Comparison of ENCODE assay signal across 10 mouse cellular contexts in genomic region chr7:81854568-81855307, GRCm38 (mm10). TPM values are rescaled to one million over a fixed set of nuclear protein-coding genes. Genes with fewer than 3 reads are reported as not detected.
DNase-seq lines count a peak whose midpoint lies in the region; ATAC-seq and TF ChIP-seq lines count a peak whose summit lies in the region.
"Had no signal": no experiment of that assay in that cellular context is flagged by ENCODE, and none has a peak within 500 bp of the region (broad histone marks: within the 10 kb centered on the region; RNA-seq: fewer than 3 reads in every experiment).

No protein-coding gene starts in this region.

- TF ChIP-seq CTCF in left cerebral cortex, adult 2 months (IDR thresholded peaks at IDR 0.05), result no peak
- TF ChIP-seq CTCF in bone marrow macrophage, adult 2 months (IDR thresholded peaks at IDR 0.05; ENCODE audit: low read depth, low read length), result no peak
- TF ChIP-seq CTCF in small intestine, adult 2 months (IDR thresholded peaks at IDR 0.05; ENCODE audit: extremely low read depth, insufficient read length, insufficient replicate concordance, low read depth, low read length), result no peak
- no peak for TF ChIP-seq CTCF in hindbrain, postnatal 0 days (IDR thresholded peaks at IDR 0.05; ENCODE audit: low read depth)

- intact Hi-C loops in left cerebral cortex, adult 2 months (cut with DNase I), result no loop called here
- intact Hi-C loops in left cerebral cortex, postnatal 36 days (cut with DNase I), result no loop called here

- peak overlapping the region; percentile 53 for H3K4me2 ChIP-seq in liver, embryonic 11.5 days
- H3K4me2 ChIP-seq in hindbrain, postnatal 0 days (ENCODE audit: low read depth, low read length), result no peak overlapping the region
- H3K4me2 ChIP-seq in neural tube, embryonic 15.5 days, result no peak overlapping the region
- H3K4me2 ChIP-seq: lung, embryonic 15.5 days had no signal

- H3K27me3 ChIP-seq in liver, embryonic 11.5 days (replicated peaks; ENCODE audit: control insufficient read depth, insufficient read depth, low read length), result peaks cover 28% of the 10 kb centered on the region
- peaks cover 13% of the 10 kb centered on the region; the same call in 1 of the 2 replicates for H3K27me3 ChIP-seq in small intestine, adult 2 months (ENCODE audit: control insufficient read depth, insufficient read depth, low read length)
- no peaks in the 10 kb centered on the region; the same call in 1 of the 2 replicates for H3K27me3 ChIP-seq in hindbrain, postnatal 0 days (ENCODE audit: insufficient read depth, low read length)
- peaks cover 13% of the 10 kb centered on the region; the same call in 1 of the 2 replicates for H3K27me3 ChIP-seq in neural tube, embryonic 15.5 days (replicated peaks)

- 38% methylated on average over 8 of the region's 8 CpGs for WGBS in liver, embryonic 11.5 days
- 45% methylated on average over 8 of the region's 8 CpGs for WGBS in small intestine, adult 2 months
- WGBS in hindbrain, postnatal 0 days, result 42% methylated on average over 8 of the region's 8 CpGs
- 59% methylated on average over 8 of the region's 8 CpGs for WGBS in neural tube, embryonic 15.5 days

- no peak for DNase-seq in left cerebral cortex, adult 2 months (ENCODE audit: extremely low spot score in 1 of 2, low spot score in 2 of 2)
- no peak for DNase-seq in left cerebral cortex, postnatal 36 days (ENCODE audit: low spot score in 2 of 2)
- no peak for DNase-seq in liver, embryonic 11.5 days (ENCODE audit: low spot score)
- DNase-seq in hindbrain, postnatal 0 days (ENCODE audit: low spot score), result no peak

- H3K27ac ChIP-seq in left cerebral cortex, adult 2 months, result peak overlapping the region; percentile 33; the same call in 1 of the 2 replicates
- H3K27ac ChIP-seq in bone marrow macrophage, adult 2 months (ENCODE audit: insufficient read depth, low read depth, low read length), result peak overlapping the region; percentile 82
- H3K27ac ChIP-seq in liver, embryonic 11.5 days (ENCODE audit: low read depth, low read length), result no peak overlapping the region
- peak overlapping the region; percentile 50; the same call in 1 of the 2 replicates for H3K27ac ChIP-seq in small intestine, adult 2 months (ENCODE audit: insufficient read depth, low read depth, low read length)
- H3K27ac ChIP-seq in hindbrain, postnatal 0 days, result no peak overlapping the region
- no peak overlapping the region for H3K27ac ChIP-seq in neural tube, embryonic 15.5 days (replicated peaks)
- H3K27ac ChIP-seq: lung, embryonic 15.5 days had no signal

- peaks cover 50% of the 10 kb centered on the region for H3K4me1 ChIP-seq in bone marrow macrophage, adult 2 months (ENCODE audit: control insufficient read depth, insufficient read depth, low read length)
- H3K4me1 ChIP-seq in liver, embryonic 11.5 days (replicated peaks; ENCODE audit: control insufficient read depth, insufficient read depth, low read length), result peaks cover 11% of the 10 kb centered on the region
- H3K4me1 ChIP-seq in small intestine, adult 2 months (ENCODE audit: control insufficient read depth, insufficient read depth, insufficient read length, low read length), result peaks cover 5% of the 10 kb centered on the region; the same call in 1 of the 2 replicates
- no peaks in the 10 kb centered on the region; the same call in 1 of the 2 replicates for H3K4me1 ChIP-seq in hindbrain, postnatal 0 days (ENCODE audit: insufficient read depth, low read length)
- H3K4me1 ChIP-seq in neural tube, embryonic 15.5 days, result peaks cover 16% of the 10 kb centered on the region

- H3K9ac ChIP-seq in liver, embryonic 11.5 days (ENCODE audit: low read depth, low read length), result no peak overlapping the region
- H3K9ac ChIP-seq in hindbrain, postnatal 0 days (replicated peaks; ENCODE audit: low read length), result no peak overlapping the region
- no peak overlapping the region for H3K9ac ChIP-seq in neural tube, embryonic 15.5 days (replicated peaks)
- H3K9ac ChIP-seq: lung, embryonic 15.5 days had no signal

- ATAC-seq in liver, embryonic 11.5 days (replicated peaks; ENCODE audit: low FRiP score), result peak; percentile 46; the same call in 1 of the 2 replicates
- ATAC-seq in hindbrain, postnatal 0 days, result no peak
- ATAC-seq in neural tube, embryonic 15.5 days (ENCODE audit: low FRiP score), result no peak

- H3K4me3 ChIP-seq in left cerebral cortex, adult 2 months, result no peak overlapping the region
- peak overlapping the region; percentile 41 for H3K4me3 ChIP-seq in bone marrow macrophage, adult 2 months (ENCODE audit: insufficient read depth, low read length)
- H3K4me3 ChIP-seq in liver, embryonic 11.5 days (ENCODE audit: low read depth, low read length), result no peak overlapping the region
- no peak overlapping the region for H3K4me3 ChIP-seq in small intestine, adult 2 months (ENCODE audit: low read depth, low read length)
- H3K4me3 ChIP-seq in hindbrain, postnatal 0 days (ENCODE audit: low read length), result no peak overlapping the region
- no peak overlapping the region for H3K4me3 ChIP-seq in neural tube, embryonic 15.5 days (replicated peaks)
- H3K4me3 ChIP-seq: lung, embryonic 15.5 days had no signal

- TF ChIP-seq POLR2A in bone marrow macrophage, adult 2 months (IDR thresholded peaks at IDR 0.05; ENCODE audit: borderline replicate concordance, low read depth, low read length), result no peak
- TF ChIP-seq POLR2A in small intestine, adult 2 months (IDR thresholded peaks at IDR 0.05; ENCODE audit: low read depth, low read length), result no peak

- H3K9me3 ChIP-seq in liver, embryonic 11.5 days (ENCODE audit: control insufficient read depth, low read length), result no peaks in the 10 kb centered on the region
- no peaks in the 10 kb centered on the region for H3K9me3 ChIP-seq in hindbrain, postnatal 0 days (ENCODE audit: low read length)
- no peaks in the 10 kb centered on the region for H3K9me3 ChIP-seq in neural tube, embryonic 15.5 days (replicated peaks)
- H3K9me3 ChIP-seq: lung, embryonic 15.5 days had no signal

- no peaks in the 10 kb centered on the region for H3K36me3 ChIP-seq in liver, embryonic 11.5 days (ENCODE audit: control insufficient read depth, insufficient read depth, low read length)
- H3K36me3 ChIP-seq in small intestine, adult 2 months (ENCODE audit: control insufficient read depth, insufficient read depth, low read length), result no peaks in the 10 kb centered on the region
- H3K36me3 ChIP-seq in hindbrain, postnatal 0 days (ENCODE audit: insufficient read depth, low read length), result no peaks in the 10 kb centered on the region
- no peaks in the 10 kb centered on the region for H3K36me3 ChIP-seq in neural tube, embryonic 15.5 days
- H3K36me3 ChIP-seq: lung, embryonic 15.5 days had no signal

RNA-seq across cellular contexts. Expression of gene Gm10160, which starts 0.9 kb away (rescaled TPM):
- total RNA-seq in left cerebral cortex, adult 2 months (2021), result not detected
- total RNA-seq in left cerebral cortex, postnatal 36 days (2021), result not detected
- polyA plus RNA-seq in bone marrow macrophage, adult 2 months (2012; ENCODE audit: insufficient read depth, insufficient read length, missing spikeins), result not detected in 2 replicates
- polyA plus RNA-seq in liver, embryonic 11.5 days (2014; fragmentation: Nextera tagmentation; extraction: Ambion mirVana), result not detected in 2 replicates
- not detected in 2 replicates for polyA plus RNA-seq in small intestine, adult 2 months (2012; rRNA removed)
- total RNA-seq in hindbrain, postnatal 0 days (2014; rRNA removed), result not detected in 2 replicates
- not detected in 2 replicates for polyA plus RNA-seq in hindbrain, postnatal 0 days (2015; fragmentation: Nextera tagmentation; extraction: Ambion mirVana)
- not detected in 2 replicates for polyA plus RNA-seq in neural tube, embryonic 15.5 days (2015; fragmentation: Nextera tagmentation; extraction: Ambion mirVana)
- polyA plus RNA-seq: cortical plate, adult 2 months; kidney, embryonic 16.5 days; lung, embryonic 15.5 days had no signal

RNA-seq across cellular contexts. Expression of gene Tm6sf1, which starts 4.1 kb away (rescaled TPM):
- 10 to 100 TPM; 30.9 to 33.7 TPM for total RNA-seq in left cerebral cortex, adult 2 months (2021)
- total RNA-seq in left cerebral cortex, postnatal 36 days (2021), result 10 to 100 TPM; 28.4 to 36.9 TPM
- 241 and 248 TPM in 2 replicates for polyA plus RNA-seq in bone marrow macrophage, adult 2 months (2012; ENCODE audit: insufficient read depth, insufficient read length, missing spikeins)
- polyA plus RNA-seq in liver, embryonic 11.5 days (2014; fragmentation: Nextera tagmentation; extraction: Ambion mirVana), result 12.1 and 12.5 TPM in 2 replicates
- 16.3 and 21.2 TPM in 2 replicates for polyA plus RNA-seq in small intestine, adult 2 months (2012; rRNA removed)
- total RNA-seq in hindbrain, postnatal 0 days (2014; rRNA removed), result 17.3 and 25.7 TPM in 2 replicates
- polyA plus RNA-seq in hindbrain, postnatal 0 days (2015; fragmentation: Nextera tagmentation; extraction: Ambion mirVana), result 12.4 and 12.7 TPM in 2 replicates
- polyA plus RNA-seq in neural tube, embryonic 15.5 days (2015; fragmentation: Nextera tagmentation; extraction: Ambion mirVana), result 15.1 and 25.6 TPM in 2 replicates

RNA-seq across cellular contexts. Expression of gene Btbd1, which starts 25.5 kb away (rescaled TPM):
- 100 to 1,000 TPM; 110 to 111 TPM for total RNA-seq in left cerebral cortex, adult 2 months (2021)
- total RNA-seq in left cerebral cortex, postnatal 36 days (2021), result 100 to 1,000 TPM; 113 to 124 TPM
- polyA plus RNA-seq in bone marrow macrophage, adult 2 months (2012; ENCODE audit: insufficient read depth, insufficient read length, missing spikeins), result 101 and 104 TPM in 2 replicates
- 52.0 and 52.7 TPM in 2 replicates for polyA plus RNA-seq in liver, embryonic 11.5 days (2014; fragmentation: Nextera tagmentation; extraction: Ambion mirVana)
- polyA plus RNA-seq in small intestine, adult 2 months (2012; rRNA removed), result 12.0 and 18.3 TPM in 2 replicates
- 93.0 and 100 TPM in 2 replicates for total RNA-seq in hindbrain, postnatal 0 days (2014; rRNA removed)
- 86.3 and 86.8 TPM in 2 replicates for polyA plus RNA-seq in hindbrain, postnatal 0 days (2015; fragmentation: Nextera tagmentation; extraction: Ambion mirVana)
- 93.1 and 96.6 TPM in 2 replicates for polyA plus RNA-seq in neural tube, embryonic 15.5 days (2015; fragmentation: Nextera tagmentation; extraction: Ambion mirVana)

Comparison
In these comparisons a context has a peak if more than half of its experiments do, and no peak if none do; other contexts are left out.
1. H3K27ac ChIP-seq: peak in left cerebral cortex, adult 2 months (single experiment), bone marrow macrophage, adult 2 months (single experiment) and small intestine, adult 2 months (single experiment); none in liver, embryonic 11.5 days (single experiment), hindbrain, postnatal 0 days (single experiment) and neural tube, embryonic 15.5 days (single experiment).